Mouse (Mus musculus) neural tube, embryonic 14.5 days (tissue): ENCODE results near the gene Id1. TPM values are rescaled to one million over a fixed set of nuclear protein-coding genes. Genes with fewer than 3 reads are reported as not detected.
A peak's percentile ranks its signal among the peaks of the same experiment; 100 is the strongest.

Source experiments
- ATAC-seq: fragments of 200-750 bp; cut with Nextera tagmentation; 2 replicates; pipeline ENCODE4 v1.8.0; 2017; ENCODE audit warnings: low read depth, mild to moderate bottlenecking, moderate TSS enrichment, moderate library complexity
- H3K27ac ChIP-seq: fragments of 300-500 bp; sonication (generic); 2 replicates; pipeline ENCODE4 v1.5.1; 2014; ENCODE audit warnings: low read depth, mild to moderate bottlenecking, control low read depth, low read length, moderate library complexity, mixed read lengths
- H3K27me3 ChIP-seq: fragments of 300-500 bp; sonication (generic); 2 replicates; pipeline ENCODE4 v1.6.1; 2014; ENCODE audit warnings: low read length; ENCODE audit not compliant: control insufficient read depth, insufficient read depth
- H3K36me3 ChIP-seq: fragments of 300-500 bp; sonication (generic); 2 replicates; pipeline ENCODE4 v1.6.1; 2014; ENCODE audit warnings: low read length, mixed read lengths; ENCODE audit not compliant: control insufficient read depth, insufficient read depth
- H3K4me1 ChIP-seq: fragments of 300-500 bp; sonication (generic); 2 replicates; pipeline ENCODE4 v1.6.1; 2014; ENCODE audit warnings: low read length; ENCODE audit not compliant: control insufficient read depth, insufficient read depth
- H3K4me2 ChIP-seq: fragments of 300-500 bp; sonication (generic); 2 replicates; pipeline ENCODE4 v1.6.1; 2014; ENCODE audit warnings: mild to moderate bottlenecking, low read depth, low read length, control low read depth
- H3K4me3 ChIP-seq: fragments of 300-500 bp; sonication (generic); 2 replicates; pipeline ENCODE4 v1.5.1; 2014; ENCODE audit warnings: low read depth, low read length, control low read depth, mixed read lengths
- H3K9ac ChIP-seq: fragments of 300-500 bp; sonication (generic); replicated peaks from 2 replicates; pipeline ENCODE4 v1.6.1; 2014; ENCODE audit warnings: low read depth, mild to moderate bottlenecking, control low read depth, low read length, mixed read lengths
- H3K9me3 ChIP-seq: fragments of 300-500 bp; sonication (generic); 2 replicates; pipeline ENCODE4 v1.6.1; 2016; ENCODE audit warnings: low read length; ENCODE audit not compliant: control insufficient read depth
- WGBS: fragments of 180-500 bp; shearing (Covaris S2); extraction: QIAGEN DNeasy Blood & Tissue Kit; methylation state at CpG from one replicate; pipeline ENCODE4 v1.1.7; 2014; 5-methylcytosine and 5-hydroxymethylcytosine counted together
- polyA plus RNA-seq: library from polyadenylated mRNA; unstranded; fragments of >200 nt; fragmentation: Nextera tagmentation; extraction: Ambion mirVana; gene quantifications from 2 replicates; pipeline ENCODE4 v1.2.1, GENCODE M21; 2014

Id1 gene
- polyA plus RNA-seq, 1 experiment from 2014 or later, result 50.4 TPM

DNA sequence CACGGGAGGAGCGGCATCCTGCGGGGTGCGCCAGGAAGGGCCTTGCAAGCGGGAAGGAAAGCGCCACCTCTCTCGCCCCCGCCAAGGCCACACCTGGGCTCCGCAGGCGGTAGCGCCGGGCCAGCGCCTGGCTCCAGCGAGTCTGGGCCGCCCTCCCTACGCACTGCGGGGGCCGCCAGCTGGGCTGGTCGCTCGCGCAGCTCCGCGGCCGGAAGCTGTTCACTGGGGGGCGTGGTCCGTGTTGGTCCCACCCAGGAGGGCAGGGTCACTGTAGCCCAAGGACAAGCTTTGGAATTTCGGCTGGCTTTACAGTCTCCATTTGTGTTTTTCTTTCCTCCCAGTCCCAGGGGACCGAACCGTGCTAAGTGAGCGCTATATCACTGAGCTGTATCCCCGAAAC, 28.4 kb upstream of the Id1 start:
- ATAC-seq, result peak; percentile 90
- Histone ChIP-seq H3K9me3 (no peaks in the 10 kb centered on the region), H3K4me2 (peak overlapping the region; percentile 42), H3K27me3 (no peaks in the 10 kb centered on the region), H3K36me3 (peaks cover 32% of the 10 kb centered on the region), H3K9ac (peak overlapping the region; percentile 59), H3K27ac (peak overlapping the region; percentile 76), H3K4me1 (peaks cover 11% of the 10 kb centered on the region; the same call in 1 of the 2 replicates), H3K4me3 (peak overlapping the region; percentile 29)
- 4% methylated on average over 25 of the region's 31 CpGs for WGBS

DNA sequence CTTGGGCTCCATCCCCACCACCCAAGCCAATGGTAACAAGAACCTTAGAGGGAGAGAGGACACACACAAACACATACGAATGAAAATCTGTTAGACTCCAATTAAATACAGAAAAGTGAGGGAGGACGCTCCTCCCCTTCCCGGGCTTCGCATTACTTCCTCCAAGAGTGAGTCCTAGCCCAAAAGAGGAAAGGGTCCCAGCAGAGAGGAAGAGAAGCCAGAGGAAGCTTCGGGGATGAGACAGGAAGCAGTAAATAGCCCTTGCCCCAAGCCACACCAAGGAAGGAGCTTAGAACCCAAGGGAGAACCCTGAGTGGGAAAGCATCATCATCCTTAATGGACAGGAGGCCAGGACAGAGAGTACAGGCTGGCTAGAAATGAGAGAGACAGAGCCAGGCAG, 27.0 kb upstream of the Id1 start:
- WGBS, result 90% methylated on average over 5 of the region's 5 CpGs
- no peak for ATAC-seq
- H3K27ac ChIP-seq, result no peak overlapping the region
- no peak overlapping the region for H3K4me2 ChIP-seq
- H3K4me1 ChIP-seq, result peaks cover 11% of the 10 kb centered on the region; the same call in 1 of the 2 replicates
- H3K36me3 ChIP-seq, result peaks cover 20% of the 10 kb centered on the region
- no peak overlapping the region for H3K9ac ChIP-seq
- no peak overlapping the region for H3K4me3 ChIP-seq
- H3K9me3 ChIP-seq, result no peaks in the 10 kb centered on the region
- H3K27me3 ChIP-seq, result no peaks in the 10 kb centered on the region

DNA sequence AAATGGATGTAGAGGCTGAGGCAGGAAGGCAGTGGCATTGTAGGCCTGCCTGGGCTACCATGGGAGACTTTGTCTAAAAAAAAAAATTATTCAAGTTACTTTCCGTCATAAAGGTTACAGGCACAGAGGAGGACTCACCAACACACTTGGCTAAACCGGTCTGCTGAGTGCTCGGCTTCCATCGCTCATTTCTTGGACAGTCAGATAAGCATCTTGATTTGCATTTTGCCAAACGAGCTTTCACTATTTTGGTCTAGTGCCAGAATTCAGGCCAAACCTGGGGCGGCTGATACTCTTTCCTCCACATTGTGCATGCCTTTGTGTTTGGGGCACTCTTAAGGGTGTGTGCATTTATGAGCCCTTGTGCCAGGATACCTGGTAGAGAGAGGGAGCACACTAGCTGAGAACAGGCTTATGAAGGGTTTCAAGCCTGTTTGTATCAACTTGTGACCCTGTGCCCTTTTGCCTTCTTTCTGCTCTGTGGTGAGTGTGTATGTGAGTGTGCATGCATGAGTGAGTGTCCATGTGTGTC, 19.7 kb upstream of the Id1 start:
- no peak overlapping the region for H3K4me2 ChIP-seq
- no peak overlapping the region for H3K27ac ChIP-seq
- H3K4me1 ChIP-seq, result no peaks in the 10 kb centered on the region
- ATAC-seq, result no peak
- no peak overlapping the region for H3K4me3 ChIP-seq
- WGBS, result 63% methylated on average over 6 of the region's 6 CpGs
- H3K9me3 ChIP-seq, result no peaks in the 10 kb centered on the region
- no peak overlapping the region for H3K9ac ChIP-seq
- no peaks in the 10 kb centered on the region for H3K27me3 ChIP-seq
- H3K36me3 ChIP-seq, result no peaks in the 10 kb centered on the region

DNA sequence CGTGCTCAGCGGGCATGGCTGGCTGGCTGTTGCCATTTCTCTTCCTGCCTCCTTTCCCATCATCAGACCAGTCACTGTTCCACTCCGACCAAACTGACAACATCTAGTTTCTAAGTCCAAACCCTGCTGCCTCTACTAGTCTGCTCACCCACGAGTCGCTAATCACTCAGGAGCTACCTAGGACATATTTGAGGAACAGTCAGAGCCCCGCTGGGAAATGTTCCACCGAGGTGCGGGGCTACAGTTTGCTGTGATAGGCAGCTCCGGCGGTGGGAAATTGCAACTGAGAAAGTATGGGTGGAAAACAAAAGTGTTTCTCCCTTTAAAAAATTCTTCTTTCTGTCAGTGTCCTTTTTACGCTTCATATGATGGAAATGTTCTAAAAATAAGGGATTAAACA, 18.4 kb upstream of the Id1 start:
- H3K9ac ChIP-seq, result no peak overlapping the region
- no peaks in the 10 kb centered on the region for H3K4me1 ChIP-seq
- no peaks in the 10 kb centered on the region for H3K27me3 ChIP-seq
- H3K4me3 ChIP-seq, result no peak overlapping the region
- 27% methylated on average over 11 of the region's 11 CpGs for WGBS
- peak overlapping the region; percentile 62 for H3K27ac ChIP-seq
- no peaks in the 10 kb centered on the region for H3K9me3 ChIP-seq
- no peak for ATAC-seq
- H3K4me2 ChIP-seq, result no peak overlapping the region
- no peaks in the 10 kb centered on the region for H3K36me3 ChIP-seq

DNA sequence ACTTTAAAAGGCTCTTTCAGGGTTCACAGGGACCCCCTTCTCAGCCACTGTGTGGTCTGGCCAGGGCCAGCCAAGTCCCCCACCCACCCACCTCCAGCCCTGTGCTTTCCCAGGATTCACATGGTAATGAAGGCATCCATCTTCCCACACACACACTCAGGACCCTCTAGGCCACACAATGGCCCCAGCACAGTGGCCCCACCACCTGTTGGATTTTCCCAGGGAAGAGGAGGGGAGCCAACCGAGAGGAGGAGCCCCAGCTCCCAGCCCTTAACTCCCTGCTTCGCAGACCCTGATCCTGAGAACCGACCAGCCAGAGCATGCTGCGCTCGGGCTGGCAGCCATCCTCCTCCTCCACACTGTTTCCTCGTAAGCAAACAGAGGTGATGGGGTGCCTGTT, 18.0 kb upstream of the Id1 start:
- Histone ChIP-seq H3K9me3 (no peaks in the 10 kb centered on the region), H3K27me3 (no peaks in the 10 kb centered on the region), H3K4me3 (no peak overlapping the region), H3K27ac (no peak overlapping the region; the same call in 1 of the 2 replicates), H3K4me2 (no peak overlapping the region; the same call in 1 of the 2 replicates), H3K9ac (no peak overlapping the region), H3K4me1 (no peaks in the 10 kb centered on the region), H3K36me3 (no peaks in the 10 kb centered on the region)
- ATAC-seq, result peak; percentile 89
- WGBS, result 6% methylated on average over 6 of the region's 6 CpGs

DNA sequence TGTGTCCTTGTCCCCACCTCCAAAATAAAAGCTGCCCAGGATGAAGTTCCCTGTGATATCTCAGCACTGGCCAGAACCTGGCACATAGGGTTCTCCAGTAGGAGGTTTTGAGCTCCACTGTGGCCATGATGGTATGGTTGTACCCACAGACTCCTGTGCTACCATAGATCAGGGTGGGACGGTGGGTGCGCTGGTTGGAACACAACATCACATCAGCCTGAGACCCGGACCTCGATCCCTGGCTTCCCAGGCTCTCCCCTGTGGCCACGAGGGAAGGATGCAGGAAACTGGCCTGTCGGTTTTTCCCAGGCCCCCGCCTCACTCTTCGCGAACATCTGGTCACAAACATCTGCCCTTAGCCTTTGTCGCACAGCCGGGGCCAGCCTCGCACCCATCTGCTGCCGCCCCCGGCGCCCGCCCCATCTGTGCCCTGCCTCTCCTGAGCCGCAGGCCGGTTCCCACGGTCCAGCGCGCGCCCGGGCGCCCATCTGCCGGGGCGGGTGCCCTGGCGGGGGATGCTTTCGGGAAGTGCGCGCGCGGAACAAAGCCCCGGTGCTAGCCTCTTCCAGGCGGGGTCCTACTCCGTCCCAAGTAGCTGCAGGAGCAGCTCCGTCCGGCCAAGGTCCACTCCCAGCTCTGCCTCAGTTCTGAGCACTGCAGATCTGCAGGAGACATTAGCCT, 12.3 kb upstream of the Id1 start:
- Histone ChIP-seq H3K9me3 (no peaks in the 10 kb centered on the region), H3K4me3 (peak overlapping the region; percentile 7; the same call in 1 of the 2 replicates), H3K9ac (peak overlapping the region; percentile 18; the same call in 1 of the 2 replicates), H3K36me3 (no peaks in the 10 kb centered on the region), H3K4me1 (peaks cover 5% of the 10 kb centered on the region; the same call in 1 of the 2 replicates), H3K27me3 (no peaks in the 10 kb centered on the region), H3K4me2 (peak overlapping the region; percentile 41), H3K27ac (no peak overlapping the region)
- 3% methylated on average over 37 of the region's 37 CpGs for WGBS
- ATAC-seq, result peak; percentile 67

DNA sequence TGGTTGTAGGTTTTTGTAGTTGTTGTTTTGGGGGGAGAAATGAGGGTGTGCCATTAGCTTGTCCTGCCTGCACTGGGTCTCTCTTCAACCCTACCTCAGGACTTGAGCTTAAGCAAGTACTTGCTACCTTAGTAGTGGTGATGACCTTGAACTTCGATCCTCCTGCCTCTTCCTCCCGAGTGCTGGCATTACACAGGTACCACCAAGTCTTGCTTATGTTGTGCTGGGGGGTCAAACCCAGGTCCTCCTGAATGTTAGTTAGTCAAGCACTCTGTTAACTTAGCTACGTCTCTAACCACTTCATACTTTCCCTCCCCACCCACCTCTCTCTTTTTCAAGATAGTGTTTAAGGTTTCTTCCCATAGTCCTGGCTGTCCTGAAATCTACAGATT, 11.7 kb upstream of the Id1 start:
- H3K27me3 ChIP-seq, result no peaks in the 10 kb centered on the region
- ATAC-seq, result no peak
- no peak overlapping the region for H3K9ac ChIP-seq
- peaks cover 8% of the 10 kb centered on the region; the same call in 1 of the 2 replicates for H3K4me1 ChIP-seq
- peak overlapping the region; percentile 41 for H3K4me2 ChIP-seq
- H3K27ac ChIP-seq, result no peak overlapping the region
- H3K4me3 ChIP-seq, result no peak overlapping the region
- H3K9me3 ChIP-seq, result no peaks in the 10 kb centered on the region
- WGBS, result 71% methylated on average over 3 of the region's 3 CpGs
- H3K36me3 ChIP-seq, result no peaks in the 10 kb centered on the region

DNA sequence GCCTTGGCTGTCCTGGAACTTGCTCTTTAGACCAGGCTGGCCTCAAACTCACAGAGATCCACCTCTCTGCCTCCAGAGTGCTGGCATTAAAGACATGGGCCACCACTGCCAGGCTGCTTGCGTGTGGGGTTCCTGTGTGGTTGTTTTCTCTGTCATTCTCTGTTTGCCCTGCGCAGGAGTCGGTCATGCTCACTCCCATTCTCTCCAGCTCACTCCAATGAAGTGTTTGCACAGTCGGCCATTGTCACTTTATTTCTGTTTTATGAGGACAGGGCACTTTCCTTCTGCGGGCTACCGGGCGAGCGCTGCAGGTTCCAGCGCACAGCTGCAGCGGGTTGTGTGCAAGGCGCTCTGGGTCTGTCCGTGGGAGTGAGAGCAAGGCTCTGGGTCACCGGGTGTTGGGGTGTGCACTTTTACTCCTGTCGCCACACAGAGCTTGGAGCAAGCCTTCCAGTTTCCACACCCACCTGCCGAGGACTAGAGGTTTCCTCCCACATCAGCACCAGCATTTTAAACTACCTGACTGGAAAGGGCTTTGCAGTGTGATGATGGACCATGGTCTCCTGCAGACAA, 10.8 kb upstream of the Id1 start:
- Histone ChIP-seq H3K27me3 (no peaks in the 10 kb centered on the region), H3K36me3 (no peaks in the 10 kb centered on the region), H3K9ac (no peak overlapping the region), H3K27ac (no peak overlapping the region), H3K4me3 (no peak overlapping the region), H3K4me1 (peaks cover 8% of the 10 kb centered on the region; the same call in 1 of the 2 replicates), H3K9me3 (no peaks in the 10 kb centered on the region), H3K4me2 (no peak overlapping the region)
- no peak for ATAC-seq
- 21% methylated on average over 15 of the region's 15 CpGs for WGBS

DNA sequence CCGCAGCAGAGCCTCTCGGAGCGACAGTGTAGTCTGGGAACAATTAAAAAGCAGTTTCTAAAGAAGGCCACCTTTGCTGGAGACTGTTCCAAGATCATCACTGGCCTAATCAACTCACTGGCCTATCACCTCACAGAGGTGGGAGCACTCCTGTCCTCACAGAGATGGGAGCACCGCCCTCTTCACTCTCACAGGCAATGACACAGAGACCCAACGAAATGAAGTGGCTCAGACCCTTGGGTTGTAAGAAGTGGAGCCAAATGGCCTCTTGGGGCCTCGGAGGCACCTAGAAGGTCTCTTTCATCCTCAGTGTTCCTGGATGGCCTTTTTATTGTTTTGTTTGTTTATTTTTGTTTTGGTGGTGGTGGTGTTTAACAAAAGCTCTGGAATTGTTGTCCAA, 9.8 kb upstream of the Id1 start:
- ATAC-seq, result no peak
- Histone ChIP-seq H3K27ac (no peak overlapping the region), H3K9ac (no peak overlapping the region), H3K4me3 (no peak overlapping the region), H3K9me3 (no peaks in the 10 kb centered on the region), H3K4me1 (peaks cover 8% of the 10 kb centered on the region; the same call in 1 of the 2 replicates), H3K27me3 (no peaks in the 10 kb centered on the region), H3K36me3 (no peaks in the 10 kb centered on the region), H3K4me2 (no peak overlapping the region)
- 82% methylated on average over 6 of the region's 6 CpGs for WGBS
